Mouse (Mus musculus): ENCODE measurements around the gene Gm45140.

Gm45140 gene

DNA sequence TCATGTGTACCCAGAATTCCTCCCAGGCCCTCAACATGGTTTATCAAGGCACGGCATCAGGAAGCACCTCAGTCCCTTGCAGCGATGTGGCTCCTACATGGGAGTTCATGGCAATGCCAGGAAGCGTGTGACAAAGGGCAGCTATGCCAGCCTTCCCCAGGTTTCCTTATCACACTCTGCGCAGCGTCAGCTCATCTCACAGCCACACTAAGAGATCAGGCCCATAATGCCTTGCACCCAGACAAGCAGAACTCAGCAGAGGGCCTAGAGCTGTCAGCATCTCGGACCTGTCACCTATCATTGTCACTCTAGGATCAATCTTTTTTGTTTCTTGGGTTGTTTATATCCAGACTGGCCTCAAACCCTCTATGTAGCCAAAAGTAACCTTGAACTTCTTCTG is 36.0 kb downstream of the Gm45140 start:
- DNase-seq (ENCODE audit: low read depth): no peak

- no peak for DNase-seq (ENCODE audit: low read depth)
These were observed 38.3 kb downstream of the Gm45140 start for GRCm38 (mm10) chr6:87797321-87797720.

DNA sequence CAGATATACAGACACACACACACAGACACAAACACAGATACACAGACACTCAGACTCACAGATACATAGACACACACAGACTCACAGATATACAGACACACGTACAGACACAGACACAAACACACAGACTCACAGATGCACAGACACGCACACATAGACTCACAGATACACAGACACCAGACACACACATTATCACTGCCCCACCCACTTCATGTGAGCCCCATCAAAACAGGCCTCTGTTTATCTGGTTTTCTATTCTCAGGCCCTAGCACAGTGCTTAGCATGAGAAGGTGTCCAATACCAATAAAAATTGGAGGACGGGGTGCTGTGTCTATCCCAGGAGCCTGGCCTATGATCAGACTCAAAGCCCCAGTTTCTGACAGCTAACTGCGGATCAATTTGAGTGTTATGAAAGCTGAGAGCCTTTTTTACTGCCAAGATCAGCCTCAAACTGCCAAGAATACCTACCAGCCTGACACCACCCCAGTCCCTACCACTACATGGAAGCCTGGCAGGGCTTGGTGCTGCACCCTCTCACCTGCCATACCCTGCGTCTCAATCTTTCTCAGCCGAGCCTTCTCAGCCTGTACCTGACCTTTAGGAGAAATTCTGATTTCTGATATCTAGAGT is 39.2 kb downstream of the Gm45140 start:
- no peak for DNase-seq (ENCODE audit: low read depth)

DNA sequence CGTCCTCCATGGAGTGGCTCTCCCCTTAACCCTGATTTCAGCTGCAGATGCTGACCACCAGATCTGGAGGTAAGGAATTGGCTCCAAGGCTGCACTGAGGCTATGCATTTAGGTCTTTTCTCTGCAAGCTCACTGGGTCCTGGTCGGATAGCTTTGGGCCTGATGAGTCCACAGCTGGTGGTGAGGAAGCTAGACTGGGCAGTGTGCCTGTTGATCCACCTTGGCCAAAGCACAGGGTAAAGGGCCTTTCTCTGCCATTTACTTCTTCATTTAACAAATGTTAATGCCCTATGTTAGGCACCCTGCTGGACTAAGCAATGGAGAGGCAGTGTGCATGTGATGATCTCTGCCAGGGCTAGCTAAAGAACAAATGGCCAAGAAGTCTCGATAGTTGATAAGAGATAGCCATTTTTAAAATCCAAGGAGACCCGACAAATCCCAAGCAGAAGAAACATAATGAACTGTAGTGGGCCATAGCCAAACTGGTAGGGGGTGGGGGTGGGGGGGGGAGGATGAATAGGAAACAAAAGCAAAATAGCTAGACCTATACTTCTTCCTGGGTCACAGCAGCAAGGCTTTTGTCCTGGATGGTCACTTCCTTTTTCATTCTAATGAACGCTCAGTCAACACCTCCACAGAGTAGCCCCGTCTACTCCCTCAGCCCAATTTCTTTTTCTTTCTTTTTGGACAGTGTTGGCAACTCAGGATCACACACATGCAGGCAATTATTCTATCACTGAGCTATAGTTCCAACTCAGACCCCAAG is 40.0 kb downstream of the Gm45140 start:
- DNase-seq (ENCODE audit: low read depth): no peak

- DNase-seq (ENCODE audit: low read depth): no peak
These were observed 41.6 kb downstream of the Gm45140 start for GRCm38 (mm10) chr6:87793821-87794510.

GRCm38 (mm10) chr6:87791826-87792225 is 43.8 kb downstream of the Gm45140 start:
- DNase-seq (ENCODE audit: low read depth): no peak

DNA sequence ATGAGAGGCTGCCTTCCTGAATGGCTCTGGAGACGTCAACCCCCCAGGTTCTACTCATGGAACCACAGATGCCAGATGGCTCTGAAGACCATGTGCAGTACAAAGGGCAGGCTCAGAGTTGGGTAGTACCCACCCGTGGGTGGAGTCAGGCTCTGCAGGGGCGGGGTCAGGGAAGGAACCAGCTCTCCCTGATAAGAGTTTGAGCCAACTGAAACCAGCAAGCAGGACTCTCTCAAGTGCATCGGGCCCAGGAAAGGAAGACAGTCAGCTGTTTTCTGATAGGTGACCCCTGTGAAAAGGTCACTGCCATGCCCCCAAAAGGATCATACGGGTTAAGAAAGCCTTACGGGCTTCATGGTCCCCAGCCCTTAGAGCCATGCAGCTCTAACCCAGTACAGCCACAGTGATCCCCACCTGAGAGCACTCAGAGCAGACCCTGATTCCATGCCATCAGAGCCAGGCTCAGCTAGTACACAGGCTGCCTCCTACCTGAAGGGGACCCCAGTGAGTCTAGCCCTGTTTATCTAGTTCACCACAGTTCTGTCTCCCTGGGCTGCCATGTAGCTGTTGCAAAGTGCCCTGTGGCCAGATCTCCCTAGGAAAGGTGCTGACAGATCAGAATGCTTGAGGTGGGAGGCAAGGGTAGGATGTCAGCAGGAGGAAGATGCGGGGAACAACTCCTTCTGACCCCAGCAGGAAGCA is 44.7 kb downstream of the Gm45140 start:
- DNase-seq (ENCODE audit: low read depth): no peak

GRCm38 (mm10) chr6:87789791-87790190 is 45.8 kb downstream of the Gm45140 start:
- DNase-seq (ENCODE audit: low read depth): no peak

- DNase-seq (ENCODE audit: low read depth): no peak
These were observed 46.6 kb downstream of the Gm45140 start for GRCm38 (mm10) chr6:87788896-87789587.

- no peak for DNase-seq (ENCODE audit: low read depth)
These were observed 47.2 kb downstream of the Gm45140 start for GRCm38 (mm10) chr6:87788266-87788895.

- DNase-seq (ENCODE audit: low read depth): no peak
These were observed 48.3 kb downstream of the Gm45140 start for GRCm38 (mm10) chr6:87787108-87787890.

- no peak for DNase-seq (ENCODE audit: low read depth)
These were observed 49.0 kb downstream of the Gm45140 start for GRCm38 (mm10) chr6:87786621-87787020.

DNA sequence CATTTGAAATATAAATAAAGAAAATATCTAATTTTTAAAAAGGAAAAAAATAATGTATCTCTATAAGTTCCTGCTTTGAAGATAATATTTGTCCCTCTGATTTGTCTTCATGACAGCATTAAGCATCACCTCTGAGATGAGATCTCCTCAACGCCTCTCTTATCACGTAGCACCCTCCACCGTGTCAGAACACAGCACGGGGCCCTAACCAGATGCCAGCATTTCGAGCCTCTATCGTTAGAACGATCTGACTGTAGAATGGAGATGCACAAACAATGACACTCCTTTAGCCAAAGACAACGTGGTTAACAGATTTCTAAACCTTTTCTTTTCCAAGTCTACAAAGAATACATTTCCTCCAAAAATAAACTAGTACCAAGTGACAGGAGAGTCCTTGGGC is 51.6 kb downstream of the Gm45140 start:
- no peak for DNase-seq (ENCODE audit: low read depth)

DNA sequence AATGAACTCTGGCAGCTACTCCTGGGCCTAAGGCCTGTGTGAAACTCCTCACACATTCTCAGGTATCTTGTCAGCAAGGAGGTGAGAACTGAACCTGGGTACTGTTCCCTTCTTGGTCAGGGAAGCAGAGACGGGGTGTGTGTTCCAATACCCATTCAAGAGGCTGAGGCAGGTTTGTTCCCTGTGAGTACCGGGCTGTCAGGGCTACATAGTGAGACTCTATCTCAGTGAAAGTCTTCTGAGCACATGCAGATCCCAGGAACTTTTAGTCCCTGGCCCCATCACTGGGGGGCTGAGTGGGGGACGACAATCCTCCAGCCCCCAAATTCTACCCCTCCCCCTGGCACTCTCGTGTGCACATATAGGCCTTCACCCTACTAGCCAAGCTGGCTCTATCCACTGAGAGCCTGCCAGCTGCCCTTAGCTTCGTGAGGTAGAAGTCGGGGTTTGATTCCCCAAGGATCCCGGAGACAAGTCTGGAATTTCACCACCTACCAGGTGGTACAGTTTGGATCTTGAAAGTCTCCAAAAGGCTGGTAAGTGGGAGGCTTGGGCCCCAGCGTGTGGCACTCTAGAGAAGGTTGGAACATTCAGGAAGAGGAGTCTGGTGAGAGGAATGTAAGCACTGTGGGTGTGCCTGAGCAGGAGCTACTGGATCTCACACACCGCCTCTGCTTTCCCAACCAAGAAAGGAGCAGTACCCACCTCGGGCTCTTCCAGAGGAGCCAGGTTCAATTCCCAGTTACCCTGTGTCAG is 54.9 kb downstream of the Gm45140 start:
- no peak for DNase-seq (ENCODE audit: low read depth)

DNA sequence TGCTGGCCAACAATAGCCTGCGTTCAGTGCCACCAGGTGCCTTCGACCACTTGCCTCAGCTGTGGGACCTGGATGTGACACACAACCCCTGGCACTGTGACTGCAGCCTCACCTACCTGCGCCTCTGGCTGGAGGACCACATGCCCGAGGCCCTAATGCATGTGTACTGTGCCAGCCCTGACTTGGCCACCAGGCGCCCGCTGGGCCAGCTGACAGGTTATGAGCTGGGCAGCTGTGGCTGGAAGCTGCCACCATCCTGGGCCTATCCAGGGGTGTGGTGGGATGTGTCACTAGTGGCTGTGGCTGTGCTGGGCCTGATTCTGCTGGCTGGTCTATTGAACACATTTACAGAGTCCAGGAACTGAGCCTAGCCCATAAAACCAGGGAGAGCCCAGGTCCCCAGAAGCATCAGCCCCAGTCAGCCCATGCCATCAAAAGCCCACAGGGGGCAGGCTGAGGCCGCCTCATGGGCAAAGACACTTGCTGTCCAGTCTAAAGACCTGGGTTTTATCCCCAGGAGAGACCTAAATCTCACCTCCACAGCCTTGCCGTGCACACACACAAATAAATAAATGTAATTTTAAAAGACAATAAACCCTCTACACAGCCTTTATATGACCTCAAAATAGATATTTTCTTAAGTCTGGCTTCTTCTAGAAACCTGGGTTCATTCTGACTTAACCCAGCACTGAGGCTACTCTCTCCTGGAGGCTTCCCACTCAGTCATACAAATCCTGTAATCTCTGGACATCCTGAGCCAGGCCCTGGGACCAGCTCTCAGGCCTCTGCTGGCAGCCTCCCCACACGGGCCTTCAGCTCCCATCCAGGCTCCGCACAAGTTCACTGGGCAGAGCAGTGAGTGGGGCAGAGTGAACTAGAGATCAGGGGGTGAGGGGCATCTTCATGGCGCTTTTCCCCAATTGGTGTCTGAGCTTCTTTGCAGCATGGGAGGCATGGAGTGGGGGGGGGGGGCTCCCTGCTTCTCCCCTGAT is 56.1 kb downstream of the Gm45140 start:
- DNase-seq (ENCODE audit: low read depth): no peak

DNA sequence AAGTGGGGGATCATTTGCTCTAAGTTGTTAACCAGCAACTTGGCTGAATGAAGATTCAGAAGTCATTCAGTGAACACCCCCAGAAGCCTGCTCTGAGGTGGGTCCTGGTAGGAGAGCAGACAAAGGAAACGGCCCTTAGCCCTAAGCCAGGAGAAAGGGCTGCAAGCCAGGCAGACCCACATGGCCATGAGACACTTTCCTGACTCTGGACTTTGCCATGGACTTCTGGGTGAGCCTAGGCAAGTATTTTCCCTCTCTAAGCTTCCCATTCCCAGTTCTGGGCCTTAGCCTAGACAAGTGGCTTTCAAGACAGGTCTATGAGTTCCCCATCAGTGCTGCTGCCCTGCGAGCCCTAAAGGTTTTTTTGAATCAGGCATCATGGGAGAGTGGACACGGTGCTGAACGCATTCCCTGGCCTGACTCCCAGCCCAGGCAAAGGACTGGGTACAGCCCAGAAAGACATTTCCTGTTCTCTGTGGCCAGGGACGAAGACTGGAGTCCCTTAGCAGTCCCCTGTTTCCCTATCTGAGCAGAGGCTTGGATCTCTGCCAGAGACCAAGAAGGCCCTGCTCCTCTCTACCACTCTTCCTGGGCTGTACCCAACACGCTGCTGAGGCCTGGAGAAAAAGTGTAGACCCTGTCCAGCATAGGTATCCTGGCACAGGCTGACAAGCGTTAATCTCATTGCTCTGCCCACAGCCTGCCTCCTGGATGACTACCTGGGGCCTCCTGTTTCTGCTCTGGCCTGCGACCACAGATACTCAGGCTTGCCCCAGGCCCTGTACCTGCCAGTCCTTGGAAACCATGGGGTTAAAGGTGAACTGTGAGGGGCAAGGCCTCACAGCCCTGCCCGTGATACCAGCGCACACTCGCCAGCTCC is 57.1 kb downstream of the Gm45140 start:
- no peak for DNase-seq (ENCODE audit: low read depth)

- no peak for DNase-seq (ENCODE audit: low read depth)
These were observed 57.8 kb downstream of the Gm45140 start, which contains the start of gene Gp9 for GRCm38 (mm10) chr6:87777842-87778241. Gp9 (plus strand) TSS chr6:87778072.

DNA sequence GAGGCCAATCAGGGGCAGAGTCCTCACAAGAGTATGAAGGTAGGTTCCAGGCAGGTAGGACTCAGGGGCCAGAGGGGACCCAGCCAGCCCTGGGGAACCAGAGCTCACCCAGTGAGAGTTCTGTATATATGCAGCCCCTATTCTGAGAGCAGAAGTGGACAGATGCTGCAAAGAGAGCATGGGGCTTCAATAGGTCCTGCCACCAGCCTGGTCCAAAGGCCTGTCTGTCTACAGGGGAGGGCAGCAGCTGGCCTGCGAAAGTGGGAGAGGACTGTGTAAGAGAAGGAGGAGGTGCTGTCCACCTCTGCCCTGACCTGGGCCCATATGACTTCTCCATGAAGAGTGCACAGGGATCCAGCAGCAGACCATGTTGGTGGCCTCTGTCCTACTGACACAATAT is 58.9 kb downstream of the Gm45140 start:
- no peak for DNase-seq (ENCODE audit: low read depth)
